Mouse (Mus musculus) G1E (cell line): ENCODE measurements around the gene Sh3rf3.

ENCODE experiments used
- CTCF ChIP-seq: IDR thresholded peaks from 2 replicates; pipeline ENCODE4 v1.5.1; 2012; ENCODE audit warnings: low read depth, low read length, inconsistent platforms, mixed read lengths
- GATA2 ChIP-seq: IDR thresholded peaks from 2 replicates; pipeline ENCODE4 v1.6.1; 2012; ENCODE audit warnings: low read depth, low read length, inconsistent platforms, borderline replicate concordance

DNA sequence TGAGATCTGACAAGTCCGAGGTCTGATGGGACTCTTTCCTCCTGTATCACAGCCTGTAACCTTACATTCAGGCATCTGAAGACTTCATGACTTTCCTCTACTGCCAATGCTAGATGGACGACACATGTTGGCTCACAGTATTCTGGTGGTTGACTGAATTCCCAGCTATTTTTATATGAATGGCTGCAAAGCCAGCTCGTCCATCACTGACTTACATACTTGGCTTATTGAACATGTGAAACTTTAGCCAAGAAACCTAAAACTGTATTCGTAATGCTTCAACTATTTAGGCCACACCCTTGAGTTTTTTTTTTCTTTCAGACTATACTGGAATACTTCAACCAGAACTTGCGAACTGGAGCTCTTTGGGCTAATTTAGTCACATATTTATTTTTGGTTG, 3.0 kb upstream of the Sh3rf3 start:
- TF ChIP-seq CTCF (no peak), GATA2 (no peak)
